ENCODE assay signal across 13 mouse cellular contexts in genomic region chr3:94851731-94852130, GRCm38 (mm10). TPM values are rescaled to one million over a fixed set of nuclear protein-coding genes. Genes with fewer than 3 reads are reported as not detected.
DNase-seq lines count a peak whose midpoint lies in the region; ATAC-seq and TF ChIP-seq lines count a peak whose summit lies in the region.
"Had no signal": no experiment of that assay in that cellular context is flagged by ENCODE, and none has a peak within 500 bp of the region (broad histone marks: within the 10 kb centered on the region; RNA-seq: fewer than 3 reads in every experiment).

No protein-coding gene starts in this region.

- no peaks in the 10 kb centered on the region for H3K27me3 ChIP-seq in cerebellum, adult 2 months (ENCODE audit: control insufficient read depth, insufficient read depth, low read length)
- no peaks in the 10 kb centered on the region for H3K27me3 ChIP-seq in intestine, embryonic 16.5 days (replicated peaks; ENCODE audit: control insufficient read depth, insufficient read depth, low read length)
- H3K27me3 ChIP-seq: lung, embryonic 15.5 days had no signal

- 47% methylated on average over 3 of the region's 3 CpGs for WGBS in cerebellum, adult 2 months
- 75% methylated on average over 3 of the region's 3 CpGs for WGBS in intestine, embryonic 16.5 days

- peaks cover 8% of the 10 kb centered on the region; the same call in 1 of the 2 replicates for H3K36me3 ChIP-seq in intestine, embryonic 16.5 days (ENCODE audit: control insufficient read depth, insufficient read depth, low read length)

- no peak for TF ChIP-seq POLR2A in cerebellum, adult 2 months (IDR thresholded peaks at IDR 0.05; ENCODE audit: borderline replicate concordance, insufficient read depth, low read length)

- intact Hi-C loops in heart, postnatal 36 days (cut with DNase I) = loop anchor here (2.0 to 10.0 kb wide), 2 partner anchors 41 to 397 kb away; no protein-coding TSS in a partner anchor

- H3K4me1 ChIP-seq in cerebellum, adult 2 months (ENCODE audit: control insufficient read depth, insufficient read depth, low read length) = no peaks in the 10 kb centered on the region; the same call in 1 of the 2 replicates
- peaks cover 3% of the 10 kb centered on the region; the same call in 1 of the 2 replicates for H3K4me1 ChIP-seq in intestine, embryonic 16.5 days (ENCODE audit: control insufficient read depth, insufficient read depth, low read length)
- H3K4me1 ChIP-seq: forebrain, embryonic 10.5 days had no signal

- no peaks in the 10 kb centered on the region for H3K9me3 ChIP-seq in intestine, embryonic 16.5 days (ENCODE audit: control insufficient read depth, low read length)
- H3K9me3 ChIP-seq: forebrain, embryonic 10.5 days; lung, embryonic 15.5 days had no signal

- no peak overlapping the region for H3K4me3 ChIP-seq in cerebellum, adult 2 months (replicated peaks; ENCODE audit: insufficient read depth, low read depth, low read length)
- no peak overlapping the region for H3K4me3 ChIP-seq in intestine, embryonic 16.5 days (ENCODE audit: low read length)
- H3K4me3 ChIP-seq: forebrain, embryonic 10.5 days; heart, adult 2 months; lung, embryonic 15.5 days had no signal

- ATAC-seq in common myeloid progenitor, adult 5-6 weeks (replicated peaks; ENCODE audit: low read depth, poor library complexity, severe bottlenecking) = peak; percentile 95
- peak; percentile 66; the same call in 1 of the 2 replicates for ATAC-seq in neutrophil, adult 5-6 weeks (ENCODE audit: extremely low read depth, insufficient number of reproducible peaks, low FRiP score, poor library complexity, severe bottlenecking)
- no peak for ATAC-seq in intestine, embryonic 16.5 days

- H3K4me2 ChIP-seq in intestine, embryonic 16.5 days (ENCODE audit: low read depth, low read length) = no peak overlapping the region
- H3K4me2 ChIP-seq: lung, embryonic 15.5 days had no signal

- peak; percentile 12 to 16 for DNase-seq in heart, adult 9 months (ENCODE audit: low spot score in 2 of 2)
- no peak for DNase-seq in heart, postnatal 36 days
- peak; percentile 48 for DNase-seq in A20 (ENCODE audit: low read depth, low spot score)
- DNase-seq in cerebellum, adult 2 months = no peak
- no peak for DNase-seq in right cerebral cortex, postnatal 25 days
- DNase-seq: adrenal gland, postnatal 10 days; right cerebral cortex, postnatal 14 days had no signal

- H3K9ac ChIP-seq in intestine, embryonic 16.5 days (ENCODE audit: low read depth, low read length) = no peak overlapping the region
- H3K9ac ChIP-seq: lung, embryonic 15.5 days had no signal

- TF ChIP-seq CTCF in cerebellum, adult 2 months (IDR thresholded peaks at IDR 0.05; ENCODE audit: borderline replicate concordance, insufficient read depth, low read depth, low read length) = no peak

- no peak overlapping the region for H3K27ac ChIP-seq in cerebellum, adult 2 months (ENCODE audit: insufficient read depth, low read length)
- no peak overlapping the region for H3K27ac ChIP-seq in intestine, embryonic 16.5 days (ENCODE audit: low read length)
- H3K27ac ChIP-seq: forebrain, embryonic 10.5 days; heart, adult 2 months; lung, embryonic 15.5 days had no signal

RNA-seq across cellular contexts. Expression of gene Pogz, which starts 14.4 kb away (rescaled TPM):
- 10 to 100 TPM; 18.7 to 21.5 TPM for total RNA-seq in heart, postnatal 36 days (2021)
- 24.3 and 24.6 TPM in 2 replicates for total RNA-seq in common myeloid progenitor, adult 5-6 weeks (2017)
- total RNA-seq in neutrophil, adult 5-6 weeks (2017) = 32.0 and 35.3 TPM in 2 replicates
- polyA plus RNA-seq in cerebellum, adult 2 months (2012; rRNA removed) = 45.3 and 46.2 TPM in 2 replicates
- 9.2 and 9.9 TPM in 2 replicates for polyA plus RNA-seq in intestine, embryonic 16.5 days (2015; fragmentation: Nextera tagmentation; extraction: Ambion mirVana)

RNA-seq across cellular contexts. Expression of gene Psmb4, which starts 35.0 kb away (rescaled TPM):
- total RNA-seq in heart, postnatal 36 days (2021) = 100 to 1,000 TPM; 231 to 243 TPM
- total RNA-seq in common myeloid progenitor, adult 5-6 weeks (2017) = 192 and 193 TPM in 2 replicates
- total RNA-seq in neutrophil, adult 5-6 weeks (2017) = 98.0 and 111 TPM in 2 replicates
- polyA plus RNA-seq in cerebellum, adult 2 months (2012; rRNA removed) = 298 and 301 TPM in 2 replicates
- polyA plus RNA-seq in intestine, embryonic 16.5 days (2015; fragmentation: Nextera tagmentation; extraction: Ambion mirVana) = 299 and 315 TPM in 2 replicates

Comparison
In these comparisons a context has a peak if more than half of its experiments do, and no peak if none do; other contexts are left out.
1. DNase-seq: peak in heart, adult 9 months (2 of 2) and A20 (single experiment); none in heart, postnatal 36 days (0 of 2), cerebellum, adult 2 months (0 of 2) and right cerebral cortex, postnatal 25 days (single experiment).